Mouse (Mus musculus) hindbrain, embryonic 13.5 days (tissue): Measurements from ENCODE around the gene Serpina1c. TPM values are rescaled to one million over a fixed set of nuclear protein-coding genes. Genes with fewer than 3 reads are reported as not detected.
"Not testable (repeated sequence)": the region's sequence is repeated elsewhere in the genome, so short reads cannot be mapped to it uniquely, and the experiment has no call there.

Experiments
- ATAC-seq: fragments of 200-750 bp; cut with Nextera tagmentation; 2 replicates; pipeline ENCODE4 v1.8.0; 2017; ENCODE audit warnings: moderate TSS enrichment; ENCODE audit not compliant: low FRiP score
- H3K27ac ChIP-seq: fragments of 300-500 bp; sonication (generic); 2 replicates; pipeline ENCODE4 v1.5.1; 2015; ENCODE audit warnings: inconsistent platforms, mild to moderate bottlenecking, moderate library complexity
- H3K27me3 ChIP-seq: fragments of 300-500 bp; sonication (generic); 2 replicates; pipeline ENCODE4 v1.6.1; 2015; ENCODE audit warnings: mild to moderate bottlenecking, inconsistent platforms
- H3K36me3 ChIP-seq: fragments of 300-500 bp; sonication (generic); 2 replicates; pipeline ENCODE4 v1.6.1; 2015; ENCODE audit warnings: mild to moderate bottlenecking, inconsistent platforms
- H3K4me1 ChIP-seq: fragments of 300-500 bp; sonication (generic); replicated peaks from 2 replicates; pipeline ENCODE4 v1.6.1; 2015; ENCODE audit warnings: inconsistent platforms
- H3K4me2 ChIP-seq: fragments of 300-500 bp; sonication (generic); 2 replicates; pipeline ENCODE4 v1.6.1; 2015; ENCODE audit warnings: inconsistent platforms, mild to moderate bottlenecking, moderate library complexity
- H3K4me3 ChIP-seq: fragments of 300-500 bp; sonication (generic); 2 replicates; pipeline ENCODE4 v1.5.1; 2015; ENCODE audit warnings: mild to moderate bottlenecking, inconsistent platforms
- H3K9ac ChIP-seq: fragments of 300-500 bp; sonication (generic); 2 replicates; pipeline ENCODE4 v1.6.1; 2015; ENCODE audit warnings: mild to moderate bottlenecking, inconsistent platforms
- H3K9me3 ChIP-seq: fragments of 300-500 bp; sonication (generic); 2 replicates; pipeline ENCODE4 v1.6.1; 2016; ENCODE audit warnings: inconsistent platforms
- WGBS: fragments of 180-500 bp; shearing (Covaris S2); methylation state at CpG from one replicate; pipeline ENCODE4 v1.1.7; 2015; 5-methylcytosine and 5-hydroxymethylcytosine counted together
- polyA plus RNA-seq: library from polyadenylated mRNA; unstranded; fragments of >200 nt; fragmentation: Nextera tagmentation; extraction: Ambion mirVana; gene quantifications from 2 replicates; pipeline ENCODE4 v1.2.1, GENCODE M21; 2015

The Serpina1c gene
- polyA plus RNA-seq = 0.18 TPM in 1 of 2 replicates, not detected in the other

DNA sequence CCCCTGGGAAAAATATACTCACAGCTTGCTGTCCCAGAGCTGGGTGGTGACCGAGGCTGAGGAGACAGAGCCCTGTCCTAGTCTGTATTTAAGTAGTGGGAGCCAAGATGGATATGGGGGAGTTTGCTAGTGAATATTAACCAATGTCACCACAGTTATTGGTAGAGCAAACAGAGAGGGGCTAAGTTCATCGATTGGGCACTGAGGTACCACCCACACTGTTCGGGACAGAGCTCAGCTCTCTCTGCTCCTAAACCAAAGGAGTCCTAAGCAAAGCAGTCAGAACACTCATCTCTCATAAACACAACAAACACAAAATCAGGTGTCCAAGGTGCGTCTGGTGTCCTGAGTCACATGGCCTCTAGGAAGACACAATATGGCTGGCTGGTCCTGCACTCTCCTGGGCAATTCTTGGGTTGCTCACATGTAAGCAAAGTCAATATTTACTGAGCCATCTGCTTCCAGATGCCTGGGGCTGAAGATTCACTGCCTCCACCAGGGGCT is at the start of gene Serpina1c:
TSS of gene Serpina1c (minus strand) at position 51 of the 504 bp plus-strand sequence.
- not testable (repeated sequence) for H3K4me3 ChIP-seq, H3K4me2 ChIP-seq, H3K27ac ChIP-seq, ATAC-seq, H3K9me3 ChIP-seq, H3K27me3 ChIP-seq, H3K36me3 ChIP-seq, H3K4me1 ChIP-seq, H3K9ac ChIP-seq
- 90% methylated on average over 4 of the region's 4 CpGs for WGBS

DNA sequence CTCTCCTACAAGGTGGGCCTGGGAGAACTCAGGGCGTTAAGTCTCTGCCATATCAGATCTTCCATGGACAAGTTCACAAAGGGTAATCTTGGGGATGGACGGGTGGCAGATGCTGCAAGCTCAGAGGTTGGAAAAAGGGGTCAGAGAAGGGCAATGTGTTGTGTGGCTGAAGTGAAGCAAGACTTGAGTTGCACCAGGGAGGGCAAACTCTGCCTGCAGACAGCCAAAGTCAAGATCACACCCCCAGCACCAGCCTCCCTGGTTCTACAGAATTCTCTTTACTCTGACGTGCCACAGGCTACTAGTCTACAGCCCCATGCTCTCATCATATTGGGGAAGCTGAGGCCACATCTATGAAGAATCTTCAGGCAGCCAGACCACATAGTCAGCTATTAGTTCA is 48.3 kb upstream of the Serpina1c start:
- ATAC-seq, H3K27me3 ChIP-seq, H3K4me3 ChIP-seq, H3K9ac ChIP-seq, H3K4me2 ChIP-seq, H3K36me3 ChIP-seq, H3K27ac ChIP-seq, H3K9me3 ChIP-seq, H3K4me1 ChIP-seq: not testable (repeated sequence)
- 97% methylated on average over 3 of the region's 3 CpGs for WGBS

DNA sequence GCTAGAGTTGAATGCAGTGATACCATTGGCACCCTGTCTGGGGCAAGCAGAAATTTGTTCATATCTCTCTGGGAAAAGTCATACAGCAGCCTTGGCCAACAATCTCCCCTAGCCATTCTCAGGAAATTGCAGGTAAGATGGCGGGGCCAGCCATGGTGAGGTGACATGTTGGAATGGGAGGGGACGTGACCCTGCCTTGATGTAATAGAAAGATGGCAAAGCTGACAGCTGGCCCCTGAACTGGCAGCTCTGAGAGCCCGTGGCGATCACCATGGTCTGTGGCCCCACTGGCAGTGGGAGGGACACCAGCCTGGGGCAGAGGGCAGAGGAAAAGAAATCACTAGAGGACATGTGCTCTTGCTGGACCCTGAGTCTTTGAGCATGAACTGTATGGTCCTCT is 41.6 kb upstream of the Serpina1c start:
- no peak overlapping the region for H3K4me2 ChIP-seq
- no peaks in the 10 kb centered on the region for H3K27me3 ChIP-seq
- no peak overlapping the region for H3K4me3 ChIP-seq
- H3K27ac ChIP-seq = no peak overlapping the region
- no peak overlapping the region for H3K9ac ChIP-seq
- no peaks in the 10 kb centered on the region for H3K4me1 ChIP-seq
- no peaks in the 10 kb centered on the region for H3K36me3 ChIP-seq
- peaks cover 6% of the 10 kb centered on the region; the same call in 1 of the 2 replicates for H3K9me3 ChIP-seq
- ATAC-seq = no peak
- 84% methylated on average over 4 of the region's 4 CpGs for WGBS

DNA sequence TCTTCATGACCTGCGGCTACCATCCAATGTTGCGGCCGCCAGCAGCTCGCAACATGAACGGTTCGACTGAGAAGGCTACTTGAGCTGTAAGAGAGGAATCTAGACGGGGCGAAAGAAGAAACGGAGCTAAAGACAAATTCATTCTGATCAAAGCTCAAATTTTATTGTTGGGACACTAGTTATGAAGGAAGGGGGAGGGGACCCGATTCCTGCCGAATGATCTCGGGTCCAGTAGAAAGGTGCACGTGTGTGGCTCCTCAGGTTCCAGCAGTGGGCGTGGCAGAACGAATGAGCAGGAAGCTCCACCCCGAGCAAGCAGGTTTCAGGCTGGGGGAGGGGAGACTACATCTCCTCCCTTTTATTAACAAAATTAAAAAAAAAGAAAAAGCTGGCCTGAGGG is 4.5 kb upstream of the Serpina1c start:
- 94% methylated on average over 12 of the region's 16 CpGs for WGBS
- not testable (repeated sequence) for ATAC-seq, H3K27me3 ChIP-seq

DNA sequence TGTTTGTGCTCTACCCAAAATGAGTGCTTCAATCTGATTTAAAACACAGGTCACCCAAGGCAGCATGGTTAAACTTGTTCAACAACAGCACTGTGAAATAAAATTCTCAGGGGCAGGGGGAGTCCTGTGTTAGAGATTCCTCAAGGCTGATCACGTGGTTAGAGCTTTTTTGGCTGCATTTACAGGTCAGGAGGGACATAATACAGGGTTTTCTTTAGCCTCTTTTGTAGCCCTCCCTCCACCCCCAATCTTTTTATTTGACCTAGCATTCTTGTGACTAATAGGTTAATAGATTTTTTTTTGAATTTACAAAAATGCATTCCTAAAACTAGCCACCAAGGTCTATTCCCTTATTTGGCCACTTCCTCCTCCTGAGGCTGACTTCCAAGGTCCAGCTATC is 3.1 kb upstream of the Serpina1c start:
- not testable (repeated sequence) for H3K9ac ChIP-seq, H3K4me1 ChIP-seq, H3K36me3 ChIP-seq, H3K27ac ChIP-seq, H3K27me3 ChIP-seq, H3K4me3 ChIP-seq, H3K4me2 ChIP-seq, ATAC-seq, H3K9me3 ChIP-seq
- WGBS = 64% methylated on average over 1 of the region's 1 CpGs

More for the DNA sequence above, 4.5 kb upstream of the Serpina1c start:
- not testable (repeated sequence) for H3K27ac ChIP-seq, H3K4me1 ChIP-seq, H3K36me3 ChIP-seq, H3K9me3 ChIP-seq, H3K4me3 ChIP-seq, H3K4me2 ChIP-seq, H3K9ac ChIP-seq

DNA sequence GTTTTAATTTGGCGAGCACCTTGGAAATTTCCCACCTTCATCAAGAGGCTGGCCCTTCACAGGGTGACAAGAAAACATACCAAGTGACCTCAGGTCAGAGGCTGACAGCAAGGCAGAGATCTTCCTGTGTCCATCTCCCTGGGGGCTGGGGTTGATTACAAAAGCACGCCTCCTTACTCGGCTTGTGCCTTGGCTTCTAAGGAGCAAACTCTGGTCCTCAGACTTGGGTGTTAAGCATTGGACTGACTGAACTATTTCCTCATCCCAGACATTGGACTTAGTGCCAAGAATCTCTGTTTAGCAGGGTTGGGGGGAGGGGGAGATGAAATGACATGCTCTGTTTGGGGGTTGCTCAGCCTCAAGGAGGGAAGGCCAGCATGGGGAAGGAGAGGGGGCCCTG is 2.8 kb downstream of the Serpina1c start:
- ATAC-seq, H3K4me2 ChIP-seq, H3K36me3 ChIP-seq, H3K9me3 ChIP-seq, H3K27me3 ChIP-seq, H3K4me3 ChIP-seq, H3K27ac ChIP-seq, H3K4me1 ChIP-seq, H3K9ac ChIP-seq: not testable (repeated sequence)
- 91% methylated on average over 3 of the region's 3 CpGs for WGBS

DNA sequence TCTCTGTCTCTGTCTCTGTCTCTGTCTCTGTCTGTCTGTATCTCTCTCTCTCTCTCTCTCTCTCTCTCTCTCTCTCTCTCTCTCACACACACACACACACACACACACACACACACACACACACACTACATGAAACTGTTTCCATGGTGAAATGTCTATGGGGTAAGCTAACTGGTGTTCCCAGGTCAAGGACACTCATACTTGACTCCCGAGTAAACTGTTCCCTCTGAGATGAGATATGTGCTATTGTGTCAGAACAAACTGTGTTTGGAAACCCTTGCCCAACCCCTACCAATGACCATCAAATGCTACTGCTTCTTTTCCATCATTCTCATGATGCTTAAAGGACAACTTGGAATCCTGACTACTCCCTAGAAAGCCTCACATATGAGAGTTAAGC is 37.8 kb downstream of the Serpina1c start:
- not testable (repeated sequence) for H3K9me3 ChIP-seq, H3K36me3 ChIP-seq, ATAC-seq, H3K9ac ChIP-seq, H3K4me3 ChIP-seq, H3K27me3 ChIP-seq, H3K4me1 ChIP-seq, H3K4me2 ChIP-seq, H3K27ac ChIP-seq
- 93% methylated on average over 1 of the region's 1 CpGs for WGBS

DNA sequence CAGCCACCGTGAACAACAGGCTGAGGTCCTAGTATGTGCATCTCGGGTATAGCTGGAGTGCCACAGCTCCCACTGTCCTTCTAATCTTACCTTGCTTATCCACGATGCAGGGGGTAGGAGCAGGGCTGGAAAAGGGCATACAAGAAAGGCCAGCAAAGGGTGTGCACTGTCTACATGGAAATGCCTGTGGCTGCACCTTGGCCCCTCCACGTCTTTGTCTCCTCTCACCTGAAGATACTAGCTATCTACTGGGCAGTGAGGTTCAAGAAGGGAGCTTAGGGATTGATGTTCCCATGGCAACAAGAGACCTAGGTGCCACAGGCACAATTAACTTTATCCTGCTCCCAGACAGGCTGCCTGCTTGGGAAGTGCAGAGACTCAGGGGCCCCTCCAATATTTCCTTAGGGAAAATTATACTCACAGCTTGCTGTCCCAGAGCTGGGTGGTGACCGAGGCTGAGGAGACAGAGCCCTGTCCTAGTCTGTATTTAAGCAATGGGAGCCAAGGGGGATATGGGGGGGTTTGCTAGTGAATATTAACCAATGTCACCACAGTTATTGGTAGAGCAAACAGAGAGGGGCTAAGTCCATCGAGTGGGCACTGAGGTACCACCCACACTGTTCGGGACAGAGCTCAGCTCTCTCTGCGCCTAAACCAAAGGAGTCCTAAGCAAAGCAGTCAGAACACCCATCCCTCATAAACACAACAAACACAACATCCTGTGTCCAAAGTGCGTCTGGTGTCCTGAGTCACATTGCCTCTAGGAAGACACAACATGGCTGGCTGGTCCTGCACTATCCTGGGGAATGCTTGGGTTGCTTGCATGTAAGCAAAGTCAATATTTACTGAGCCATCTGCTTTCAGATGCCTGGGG is 41.3 kb downstream of the Serpina1c start, which contains the start of gene Serpina1a:
TSS of gene Serpina1a (minus strand) at position 462 of the 874 bp plus-strand sequence.
- 87% methylated on average over 9 of the region's 9 CpGs for WGBS
- H3K9ac ChIP-seq, ATAC-seq: not testable (repeated sequence)

DNA sequence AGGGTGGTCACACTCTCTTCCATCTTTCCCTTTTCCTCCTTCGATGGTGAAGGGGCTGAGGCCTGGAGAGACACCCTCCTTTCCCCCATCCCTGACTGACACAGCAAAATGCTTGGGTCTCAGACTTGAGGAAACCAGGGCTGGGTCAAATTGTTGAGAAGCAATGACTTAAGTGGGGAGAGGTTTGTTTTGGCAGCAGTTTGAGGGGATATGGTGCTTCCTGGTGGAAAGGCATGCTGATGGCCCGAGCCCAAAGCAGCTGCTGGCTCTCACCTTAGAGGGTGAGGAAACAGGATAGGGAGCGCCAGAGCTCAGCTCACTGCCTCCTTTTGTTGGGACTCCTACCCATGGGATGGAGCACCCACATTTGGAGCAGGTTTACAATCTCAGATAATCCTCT is 43.7 kb downstream of the Serpina1c start:
- H3K4me2 ChIP-seq = no peak overlapping the region
- no peak overlapping the region for H3K4me3 ChIP-seq
- H3K9ac ChIP-seq = no peak overlapping the region
- WGBS = 72% methylated on average over 3 of the region's 3 CpGs
- H3K36me3 ChIP-seq = no peaks in the 10 kb centered on the region
- H3K27me3 ChIP-seq = no peaks in the 10 kb centered on the region
- H3K9me3 ChIP-seq = peaks cover 6% of the 10 kb centered on the region; the same call in 1 of the 2 replicates
- no peak for ATAC-seq
- H3K4me1 ChIP-seq = no peaks in the 10 kb centered on the region
- H3K27ac ChIP-seq = no peak overlapping the region

More for the DNA sequence above, 41.3 kb downstream of the Serpina1c start, which contains the start of gene Serpina1a:
- not testable (repeated sequence) for H3K36me3 ChIP-seq, H3K4me1 ChIP-seq, H3K9me3 ChIP-seq, H3K27ac ChIP-seq, H3K4me2 ChIP-seq, H3K4me3 ChIP-seq, H3K27me3 ChIP-seq

DNA sequence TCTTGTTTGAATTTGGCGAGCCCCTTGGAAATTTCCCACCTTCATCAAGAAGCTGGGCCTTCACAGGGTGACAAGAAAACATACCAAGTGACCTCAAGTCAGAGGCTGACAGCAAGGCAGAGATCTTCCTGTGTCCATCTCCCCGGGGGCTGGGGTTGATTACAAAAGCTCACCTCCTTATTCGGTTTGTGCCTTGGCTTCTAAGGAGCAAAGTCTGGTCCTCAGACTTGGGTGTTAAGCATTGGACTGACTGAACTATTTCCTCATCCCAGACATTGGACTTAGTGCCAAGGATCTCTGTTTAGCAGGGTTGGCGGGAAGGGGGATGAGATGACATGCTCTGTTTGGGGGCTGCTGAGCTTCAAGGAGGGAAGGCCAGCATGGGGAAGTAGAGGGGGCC is 44.1 kb downstream of the Serpina1c start:
- not testable (repeated sequence) for H3K9me3 ChIP-seq, ATAC-seq, H3K4me1 ChIP-seq, H3K27me3 ChIP-seq, H3K9ac ChIP-seq, H3K36me3 ChIP-seq, H3K4me2 ChIP-seq, H3K4me3 ChIP-seq, H3K27ac ChIP-seq
- 89% methylated on average over 3 of the region's 4 CpGs for WGBS

DNA sequence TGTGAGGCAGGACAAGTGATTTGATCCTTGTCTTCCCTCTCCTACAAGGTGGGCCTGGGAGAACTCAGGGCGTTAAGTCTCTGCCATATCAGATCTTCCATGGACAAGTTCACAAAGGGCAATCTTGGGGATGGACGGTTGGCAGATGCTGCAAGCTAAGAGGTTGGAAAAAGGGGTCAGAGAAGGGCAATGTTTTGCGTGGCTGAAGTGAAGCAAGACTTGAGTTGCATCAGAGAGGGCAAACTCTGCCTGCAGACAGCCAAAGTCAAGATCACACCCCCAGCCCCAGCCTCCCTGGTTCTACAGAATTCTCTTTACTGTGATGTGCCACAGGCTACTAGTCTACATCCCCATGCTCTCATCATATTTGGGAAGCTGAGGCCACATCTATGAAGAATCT is 45.1 kb downstream of the Serpina1c start:
- H3K36me3 ChIP-seq, H3K9ac ChIP-seq, H3K27ac ChIP-seq, H3K4me3 ChIP-seq, H3K4me1 ChIP-seq, H3K4me2 ChIP-seq, H3K27me3 ChIP-seq, H3K9me3 ChIP-seq, ATAC-seq: not testable (repeated sequence)
- WGBS = 72% methylated on average over 3 of the region's 3 CpGs

DNA sequence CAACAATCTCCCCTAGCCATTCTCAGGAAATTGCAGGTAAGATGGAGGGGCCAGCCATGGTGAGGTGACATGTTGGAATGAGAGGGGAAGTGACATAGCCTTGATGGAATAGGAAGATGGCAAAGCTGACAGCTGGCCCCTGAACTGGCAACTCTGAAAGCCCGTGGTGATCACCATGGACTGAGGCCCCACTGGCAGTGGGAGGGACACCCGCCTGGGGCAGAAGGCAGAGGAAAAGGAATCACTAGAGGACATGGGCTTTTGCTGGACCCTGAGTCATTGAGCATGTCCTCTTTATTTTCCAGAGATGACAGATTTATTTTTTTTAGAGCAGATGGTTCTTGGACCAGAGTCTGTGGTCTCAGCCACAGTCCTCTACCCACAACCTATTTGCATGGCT is 51.7 kb downstream of the Serpina1c start:
- H3K36me3 ChIP-seq, H3K4me2 ChIP-seq, H3K27me3 ChIP-seq, H3K4me1 ChIP-seq, H3K9ac ChIP-seq, H3K4me3 ChIP-seq, ATAC-seq, H3K9me3 ChIP-seq, H3K27ac ChIP-seq: not testable (repeated sequence)
- WGBS = 89% methylated on average over 2 of the region's 2 CpGs
